Mouse (Mus musculus) hindbrain, embryonic 10.5 days (tissue): Measurements from ENCODE around the gene Stt3b. TPM values are rescaled to one million over a fixed set of nuclear protein-coding genes. Genes with fewer than 3 reads are reported as not detected.

Experiments
- DNase-seq: peaks from one replicate; pipeline ENCODE4 v3.0.0-alpha.2; 2017; ENCODE audit warnings: low spot score
- H3K27ac ChIP-seq: fragments of 300-500 bp; sonication (generic); 2 replicates; pipeline ENCODE4 v1.5.1; 2016; ENCODE audit warnings: mild to moderate bottlenecking, moderate library complexity
- H3K27me3 ChIP-seq: fragments of 300-500 bp; sonication (generic); 2 replicates; pipeline ENCODE4 v1.6.1; 2016; ENCODE audit warnings: mild to moderate bottlenecking; ENCODE audit not compliant: poor library complexity, insufficient read depth, severe bottlenecking
- H3K36me3 ChIP-seq: fragments of 300-500 bp; sonication (generic); 2 replicates; pipeline ENCODE4 v1.6.1; 2016; ENCODE audit warnings: mild to moderate bottlenecking, moderate library complexity
- H3K4me1 ChIP-seq: fragments of 300-500 bp; sonication (generic); replicated peaks from 2 replicates; pipeline ENCODE4 v1.6.1; 2016; ENCODE audit warnings: mild to moderate bottlenecking
- H3K4me3 ChIP-seq: fragments of 300-500 bp; sonication (generic); 2 replicates; pipeline ENCODE4 v1.5.1; 2016; ENCODE audit warnings: mild to moderate bottlenecking, moderate library complexity
- H3K9me3 ChIP-seq: fragments of 300-500 bp; sonication (generic); 2 replicates; pipeline ENCODE4 v1.6.1; 2016; ENCODE audit warnings: mild to moderate bottlenecking, moderate library complexity
- WGBS: fragments of 180-500 bp; shearing (Covaris S2); methylation state at CpG from one replicate; pipeline ENCODE4 v1.1.7; 2016; 5-methylcytosine and 5-hydroxymethylcytosine counted together
- polyA plus RNA-seq: library from polyadenylated mRNA; unstranded; fragments of >200 nt; fragmentation: Nextera tagmentation; extraction: Ambion mirVana; gene quantifications from 2 replicates; pipeline ENCODE4 v1.2.1, GENCODE M21; 2016

Gene Stt3b
- polyA plus RNA-seq, 1 experiment from 2014 or later, result 92.4 TPM

- Histone ChIP-seq H3K36me3 (no peaks in the 10 kb centered on the region), H3K4me3 (peak overlapping the region; percentile 35), H3K9me3 (no peaks in the 10 kb centered on the region), H3K27ac (peak overlapping the region; percentile 53; the same call in 1 of the 2 replicates), H3K27me3 (no peaks in the 10 kb centered on the region), H3K4me1 (peaks cover 28% of the 10 kb centered on the region)
- DNase-seq, result peak; percentile 53
- 30% methylated on average over 21 of the region's 21 CpGs for WGBS
Measured at GRCm38 (mm10) chr9:115215830-115216701, 94.2 kb downstream of the Stt3b start.

- Histone ChIP-seq H3K36me3 (no peaks in the 10 kb centered on the region), H3K27ac (0 out of 2 replicates have a peak overlapping the region, but pooled peaks have one; percentile 23), H3K4me1 (peaks cover 28% of the 10 kb centered on the region), H3K27me3 (no peaks in the 10 kb centered on the region), H3K4me3 (no peak overlapping the region), H3K9me3 (no peaks in the 10 kb centered on the region)
- DNase-seq, result no peak
- WGBS, result 27% methylated on average over 7 of the region's 7 CpGs
Measured at GRCm38 (mm10) chr9:115214572-115215571, 95.3 kb downstream of the Stt3b start.

- Histone ChIP-seq H3K4me3 (no peak overlapping the region), H3K36me3 (no peaks in the 10 kb centered on the region), H3K4me1 (peaks cover 28% of the 10 kb centered on the region), H3K27ac (no peak overlapping the region), H3K9me3 (no peaks in the 10 kb centered on the region), H3K27me3 (no peaks in the 10 kb centered on the region)
- WGBS, result 91% methylated on average over 5 of the region's 5 CpGs
- no peak for DNase-seq
Measured at GRCm38 (mm10) chr9:115213755-115214264, 96.4 kb downstream of the Stt3b start.

- H3K27ac ChIP-seq, result no peak overlapping the region
- H3K36me3 ChIP-seq, result no peaks in the 10 kb centered on the region
- H3K4me3 ChIP-seq, result no peak overlapping the region
- WGBS, result 92% methylated on average over 12 of the region's 12 CpGs
- no peak for DNase-seq
- peaks cover 21% of the 10 kb centered on the region for H3K4me1 ChIP-seq
- H3K9me3 ChIP-seq, result no peaks in the 10 kb centered on the region
- no peaks in the 10 kb centered on the region; the same call in 1 of the 2 replicates for H3K27me3 ChIP-seq
Measured at GRCm38 (mm10) chr9:115210535-115210934, 99.7 kb downstream of the Stt3b start.

GRCm38 (mm10) chr9:115209737-115210136, 100.5 kb downstream of the Stt3b start:
- WGBS, result 81% methylated on average over 7 of the region's 7 CpGs
- peaks cover 16% of the 10 kb centered on the region for H3K4me1 ChIP-seq
- no peak overlapping the region for H3K27ac ChIP-seq

GRCm38 (mm10) chr9:115206219-115206618, 104.0 kb downstream of the Stt3b start:
- no peak overlapping the region for H3K27ac ChIP-seq
- no peaks in the 10 kb centered on the region for H3K9me3 ChIP-seq
- H3K4me3 ChIP-seq, result no peak overlapping the region
- WGBS, result 74% methylated on average over 5 of the region's 5 CpGs
- no peak for DNase-seq
- H3K36me3 ChIP-seq, result no peaks in the 10 kb centered on the region
- no peaks in the 10 kb centered on the region; the same call in 1 of the 2 replicates for H3K27me3 ChIP-seq
- peaks cover 12% of the 10 kb centered on the region for H3K4me1 ChIP-seq

More at GRCm38 (mm10) chr9:115209737-115210136, 100.5 kb downstream of the Stt3b start:
- Histone ChIP-seq H3K27me3 (no peaks in the 10 kb centered on the region; the same call in 1 of the 2 replicates), H3K4me3 (no peak overlapping the region), H3K9me3 (no peaks in the 10 kb centered on the region), H3K36me3 (no peaks in the 10 kb centered on the region)
- DNase-seq, result no peak

- no peak for DNase-seq
Measured at GRCm38 (mm10) chr9:115205491-115205890, 104.7 kb downstream of the Stt3b start.

GRCm38 (mm10) chr9:115203136-115203535, 107.1 kb downstream of the Stt3b start:
- H3K27ac ChIP-seq, result no peak overlapping the region
- peaks cover 12% of the 10 kb centered on the region for H3K4me1 ChIP-seq
- no peak overlapping the region for H3K4me3 ChIP-seq
- H3K9me3 ChIP-seq, result no peaks in the 10 kb centered on the region
- no peak for DNase-seq
- no peaks in the 10 kb centered on the region for H3K36me3 ChIP-seq
- 51% methylated on average over 6 of the region's 6 CpGs for WGBS
- H3K27me3 ChIP-seq, result no peaks in the 10 kb centered on the region; the same call in 1 of the 2 replicates

More at GRCm38 (mm10) chr9:115205491-115205890, 104.7 kb downstream of the Stt3b start:
- H3K4me1 ChIP-seq, result peaks cover 12% of the 10 kb centered on the region
- no peak overlapping the region for H3K27ac ChIP-seq
- H3K4me3 ChIP-seq, result no peak overlapping the region
- no peaks in the 10 kb centered on the region for H3K36me3 ChIP-seq
- H3K9me3 ChIP-seq, result no peaks in the 10 kb centered on the region
- H3K27me3 ChIP-seq, result no peaks in the 10 kb centered on the region; the same call in 1 of the 2 replicates
- WGBS, result 17% methylated on average over 6 of the region's 6 CpGs

GRCm38 (mm10) chr9:115201264-115201663, 109.0 kb downstream of the Stt3b start:
- no peaks in the 10 kb centered on the region; the same call in 1 of the 2 replicates for H3K27me3 ChIP-seq
- H3K36me3 ChIP-seq, result no peaks in the 10 kb centered on the region
- WGBS, result 92% methylated on average over 6 of the region's 6 CpGs
- DNase-seq, result no peak
- no peaks in the 10 kb centered on the region for H3K9me3 ChIP-seq
- peaks cover 11% of the 10 kb centered on the region for H3K4me1 ChIP-seq
- H3K4me3 ChIP-seq, result no peak overlapping the region
- no peak overlapping the region for H3K27ac ChIP-seq

- 90% methylated on average over 15 of the region's 15 CpGs for WGBS
- H3K9me3 ChIP-seq, result no peaks in the 10 kb centered on the region
Measured at GRCm38 (mm10) chr9:115200166-115200862, 109.9 kb downstream of the Stt3b start.

GRCm38 (mm10) chr9:115197082-115197481, 113.1 kb downstream of the Stt3b start:
- Histone ChIP-seq H3K27me3 (no peaks in the 10 kb centered on the region), H3K36me3 (no peaks in the 10 kb centered on the region), H3K27ac (no peak overlapping the region), H3K4me3 (no peak overlapping the region), H3K4me1 (peaks cover 3% of the 10 kb centered on the region; the same call in 1 of the 2 replicates), H3K9me3 (no peaks in the 10 kb centered on the region)
- 80% methylated on average over 7 of the region's 7 CpGs for WGBS
- DNase-seq, result no peak

More at GRCm38 (mm10) chr9:115200166-115200862, 109.9 kb downstream of the Stt3b start:
- no peak overlapping the region for H3K4me3 ChIP-seq
- H3K4me1 ChIP-seq, result peaks cover 4% of the 10 kb centered on the region
- no peaks in the 10 kb centered on the region for H3K36me3 ChIP-seq
- no peak for DNase-seq
- H3K27ac ChIP-seq, result no peak overlapping the region
- H3K27me3 ChIP-seq, result no peaks in the 10 kb centered on the region; the same call in 1 of the 2 replicates

GRCm38 (mm10) chr9:115192890-115193289, 117.3 kb downstream of the Stt3b start:
- no peak for DNase-seq
- Histone ChIP-seq H3K4me1 (peaks cover 3% of the 10 kb centered on the region; the same call in 1 of the 2 replicates), H3K36me3 (no peaks in the 10 kb centered on the region), H3K9me3 (no peaks in the 10 kb centered on the region), H3K27me3 (no peaks in the 10 kb centered on the region), H3K4me3 (no peak overlapping the region), H3K27ac (no peak overlapping the region)
- WGBS, result 77% methylated on average over 3 of the region's 3 CpGs
